Mouse (Mus musculus) thymus, adult 2 months (tissue): ENCODE results near the gene P2ry6. TPM values are rescaled to one million over a fixed set of nuclear protein-coding genes. Genes with fewer than 3 reads are reported as not detected.
A peak's percentile ranks its signal among the peaks of the same experiment; 100 is the strongest.

ENCODE experiments used
- DNase-seq: peaks from one replicate; pipeline ENCODE4 v3.0.0; 2021
- H3K27ac ChIP-seq: fragments of 200-500 bp; 2 replicates; pipeline ENCODE4 v1.5.1; 2012; ENCODE audit warnings: low read length, control low read depth; ENCODE audit not compliant: control insufficient read depth, insufficient read depth
- H3K27me3 ChIP-seq: fragments of 200-500 bp; 2 replicates; pipeline ENCODE4 v1.6.1; 2012; ENCODE audit warnings: mild to moderate bottlenecking, low read length, moderate library complexity, mixed read lengths; ENCODE audit not compliant: control insufficient read depth, insufficient read depth
- H3K36me3 ChIP-seq: fragments of 200-500 bp; 2 replicates; pipeline ENCODE4 v1.6.1; 2012; ENCODE audit warnings: mild to moderate bottlenecking, low read length, moderate library complexity; ENCODE audit not compliant: control insufficient read depth, insufficient read depth
- H3K4me1 ChIP-seq: fragments of 200-500 bp; replicated peaks from 2 replicates; pipeline ENCODE4 v1.6.1; 2012; ENCODE audit warnings: low read length; ENCODE audit not compliant: control insufficient read depth, insufficient read depth
- H3K4me3 ChIP-seq: fragments of 200-500 bp; 2 replicates; pipeline ENCODE4 v1.5.1; 2012; ENCODE audit warnings: mild to moderate bottlenecking, low read length, control low read depth, moderate library complexity; ENCODE audit not compliant: control insufficient read depth, insufficient read depth
- CTCF ChIP-seq: fragments of 200-500 bp; IDR thresholded peaks from 2 replicates; pipeline ENCODE4 v1.5.1; 2012; ENCODE audit warnings: mild to moderate bottlenecking, control low read depth, low read length, moderate library complexity, borderline replicate concordance; ENCODE audit not compliant: control insufficient read depth, poor library complexity, insufficient read depth; ENCODE audit errors: extremely low read depth
- POLR2A ChIP-seq: fragments of 200-500 bp; IDR thresholded peaks from 2 replicates; pipeline ENCODE4 v1.6.1; 2012; ENCODE audit warnings: mild to moderate bottlenecking, low read length, control low read depth, moderate library complexity; ENCODE audit not compliant: control insufficient read depth, poor library complexity, insufficient read depth; ENCODE audit errors: extremely low read depth
- WGBS: fragments of 180-500 bp; shearing (Covaris S2); methylation state at CpG from one replicate; pipeline ENCODE4 v1.1.7; 2018; 5-methylcytosine and 5-hydroxymethylcytosine counted together
- polyA plus RNA-seq: library from polyadenylated mRNA; depleted of rRNA; stranded (reverse); fragments of >200 nt; gene quantifications from 2 replicates; pipeline ENCODE4 v1.2.3, GENCODE M21; 2012

The P2ry6 gene
- polyA plus RNA-seq, 1 experiment: 36.0 TPM

DNA sequence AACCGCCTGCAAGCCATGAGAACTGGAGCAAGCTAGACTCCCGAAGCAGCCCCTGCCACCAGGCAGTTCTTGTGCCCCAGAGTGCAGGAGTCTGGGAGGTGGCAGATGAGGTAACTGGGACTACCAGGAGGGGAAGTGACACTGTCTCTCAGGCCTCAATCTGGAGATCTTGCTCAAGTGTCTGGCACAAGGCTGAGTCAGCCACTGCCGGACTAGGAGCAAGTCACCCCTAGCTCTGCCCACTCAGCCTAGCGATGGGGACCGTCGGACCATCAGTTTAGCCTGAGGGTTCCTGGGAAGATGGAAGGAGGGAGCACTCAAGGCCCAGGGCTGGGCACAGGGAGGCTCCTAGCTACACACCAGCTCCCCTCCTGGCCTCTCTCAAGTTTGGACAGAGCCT lies 10.2 kb downstream of the P2ry6 start:
- Histone ChIP-seq H3K4me3 (no peak overlapping the region), H3K36me3 (no peaks in the 10 kb centered on the region), H3K4me1 (no peaks in the 10 kb centered on the region), H3K27ac (no peak overlapping the region), H3K27me3 (no peaks in the 10 kb centered on the region)
- no peak for DNase-seq
- 81% methylated on average over 6 of the region's 6 CpGs for WGBS
- no peak for TF ChIP-seq CTCF
- no peak for TF ChIP-seq POLR2A

DNA sequence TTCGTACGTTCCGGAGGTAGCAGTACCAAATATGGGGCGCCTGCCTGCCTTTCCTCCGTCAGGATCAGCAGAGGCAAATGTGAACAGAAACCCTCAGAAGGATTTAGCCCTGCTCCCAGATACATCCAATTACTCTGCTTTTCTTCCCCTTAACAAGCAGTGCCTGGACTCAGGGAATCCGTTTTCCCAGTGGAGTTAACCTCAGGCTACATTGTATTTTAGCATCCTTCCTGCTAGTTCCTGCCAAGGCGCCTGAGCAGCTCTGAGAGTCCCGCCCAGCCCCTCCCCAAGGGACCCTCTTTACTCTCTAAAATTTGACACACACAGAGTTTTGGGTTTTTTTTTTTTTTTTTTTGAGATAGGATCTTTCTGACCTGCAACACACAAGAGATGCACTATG lies 11.1 kb downstream of the P2ry6 start:
- no peak for TF ChIP-seq CTCF
- TF ChIP-seq POLR2A: no peak
- 86% methylated on average over 8 of the region's 8 CpGs for WGBS
- H3K4me1 ChIP-seq: no peaks in the 10 kb centered on the region
- no peak for DNase-seq
- H3K4me3 ChIP-seq: no peak overlapping the region
- H3K27ac ChIP-seq: no peak overlapping the region
- H3K27me3 ChIP-seq: no peaks in the 10 kb centered on the region
- H3K36me3 ChIP-seq: no peaks in the 10 kb centered on the region

DNA sequence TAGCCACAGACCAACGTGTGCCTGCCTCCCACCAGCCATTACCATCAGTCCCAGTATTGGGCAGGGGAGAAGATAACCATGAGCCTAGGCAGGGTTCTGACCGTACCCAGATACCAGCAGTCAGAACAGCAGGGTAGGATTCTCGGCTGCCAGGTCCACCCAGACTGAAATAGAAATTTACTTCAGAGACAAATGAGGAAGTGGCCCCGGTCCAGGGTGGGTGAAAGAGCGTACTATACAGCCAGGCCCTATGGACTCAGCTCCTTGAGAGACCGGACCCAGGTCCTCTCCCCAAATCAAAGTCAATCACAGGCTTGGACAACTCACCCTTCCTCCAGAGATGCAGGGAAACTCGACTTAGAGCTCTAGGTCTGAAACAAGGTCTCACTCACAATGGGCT lies 13.3 kb downstream of the P2ry6 start:
- Histone ChIP-seq H3K27ac (peak overlapping the region; percentile 23; the same call in 1 of the 2 replicates), H3K27me3 (no peaks in the 10 kb centered on the region), H3K36me3 (no peaks in the 10 kb centered on the region), H3K4me3 (no peak overlapping the region), H3K4me1 (no peaks in the 10 kb centered on the region)
- TF ChIP-seq CTCF: no peak
- no peak for TF ChIP-seq POLR2A
- no peak for DNase-seq
- 36% methylated on average over 7 of the region's 7 CpGs for WGBS

DNA sequence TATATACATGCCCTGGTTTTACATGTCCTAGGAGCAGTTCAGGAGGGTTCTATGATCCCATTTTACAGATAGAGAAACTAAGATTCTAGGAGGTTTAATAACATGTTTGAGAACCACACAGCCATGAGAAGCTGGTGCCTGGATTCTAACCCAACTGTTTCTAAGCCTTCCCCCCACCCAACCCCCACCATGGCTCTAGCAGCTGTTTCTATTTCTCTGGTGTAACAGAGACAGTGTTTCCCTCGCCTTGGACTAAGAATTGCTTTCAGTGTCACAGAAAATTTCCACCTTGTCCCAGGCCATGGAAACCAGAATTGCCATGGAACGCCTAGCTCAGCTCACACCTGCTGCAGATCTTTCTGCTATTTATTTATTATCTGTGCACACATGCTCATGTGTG lies 14.0 kb downstream of the P2ry6 start:
- TF ChIP-seq POLR2A: no peak
- no peak for TF ChIP-seq CTCF
- Histone ChIP-seq H3K27me3 (no peaks in the 10 kb centered on the region), H3K36me3 (no peaks in the 10 kb centered on the region), H3K4me3 (no peak overlapping the region), H3K27ac (no peak overlapping the region), H3K4me1 (no peaks in the 10 kb centered on the region)
- 84% methylated on average over 2 of the region's 2 CpGs for WGBS
- DNase-seq: no peak

DNA sequence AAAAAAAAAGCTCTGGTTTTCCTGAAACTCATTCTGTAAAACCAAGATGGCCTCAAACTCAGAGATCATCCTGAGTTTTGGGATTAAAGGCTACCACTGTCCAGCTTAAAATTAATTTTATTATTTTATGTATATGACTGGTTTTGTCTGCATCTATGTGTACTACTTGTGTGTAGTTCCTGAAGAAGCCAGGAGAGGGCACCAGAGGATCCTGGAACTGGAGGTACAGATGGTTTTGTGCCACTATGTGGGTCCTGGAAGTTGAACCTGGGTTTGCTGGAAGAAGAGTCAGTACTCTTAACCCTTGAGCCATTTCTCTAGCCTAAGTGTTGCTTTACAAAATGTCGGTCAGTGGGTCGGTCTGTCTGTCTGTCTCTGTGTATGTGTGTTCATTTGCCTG lies 16.0 kb downstream of the P2ry6 start:
- no peaks in the 10 kb centered on the region for H3K27me3 ChIP-seq
- no peak for TF ChIP-seq CTCF
- no peak for TF ChIP-seq POLR2A
- no peaks in the 10 kb centered on the region for H3K4me1 ChIP-seq
- 95% methylated on average over 2 of the region's 2 CpGs for WGBS
- no peak overlapping the region for H3K4me3 ChIP-seq
- H3K36me3 ChIP-seq: no peaks in the 10 kb centered on the region
- DNase-seq: no peak
- H3K27ac ChIP-seq: no peak overlapping the region

DNA sequence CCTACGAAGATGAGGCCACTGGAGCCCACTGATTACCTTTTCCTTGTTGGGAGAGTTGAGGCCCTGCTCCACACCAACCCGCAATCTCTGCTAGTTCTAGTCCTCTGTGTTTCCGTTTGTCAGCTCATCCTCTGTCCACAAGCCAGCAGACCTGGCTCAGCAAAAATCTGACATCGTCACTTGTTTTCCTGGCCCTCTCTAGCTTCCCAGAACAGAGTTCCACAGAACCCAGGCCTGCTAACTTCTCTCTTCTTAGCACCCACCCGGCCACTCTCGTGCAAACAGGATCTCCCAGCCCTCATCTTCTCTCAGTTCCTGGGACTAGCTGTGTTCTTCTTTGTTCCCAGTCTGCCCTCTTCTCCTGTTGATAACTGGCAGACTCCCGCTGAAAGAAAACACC lies 21.8 kb downstream of the P2ry6 start:
- no peak for DNase-seq
- Histone ChIP-seq H3K27ac (no peak overlapping the region), H3K4me3 (no peak overlapping the region), H3K27me3 (no peaks in the 10 kb centered on the region), H3K36me3 (no peaks in the 10 kb centered on the region), H3K4me1 (peaks cover 13% of the 10 kb centered on the region)
- TF ChIP-seq CTCF (no peak), POLR2A (no peak)
- WGBS: 93% methylated on average over 7 of the region's 7 CpGs

DNA sequence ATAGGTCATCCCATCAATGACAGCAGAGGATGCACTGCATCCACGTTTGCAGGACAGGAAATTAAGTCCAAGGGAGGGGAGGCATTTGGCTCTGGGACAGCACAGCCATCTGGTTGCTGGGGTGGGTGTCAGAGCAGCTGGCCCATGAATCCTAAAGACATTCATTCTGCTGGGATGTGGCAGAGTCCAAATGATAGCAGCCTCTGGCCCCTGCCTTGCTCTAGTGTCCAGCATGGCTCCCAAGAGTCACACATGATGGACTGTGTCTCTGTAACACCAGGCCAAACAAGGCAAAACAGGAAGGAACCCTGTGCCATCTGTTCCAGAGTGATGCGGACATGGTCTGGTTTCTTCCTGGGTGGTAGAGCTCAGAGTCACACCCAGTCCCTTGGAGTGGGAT lies 22.5 kb downstream of the P2ry6 start:
- Histone ChIP-seq H3K27ac (no peak overlapping the region), H3K27me3 (no peaks in the 10 kb centered on the region), H3K4me1 (peaks cover 13% of the 10 kb centered on the region), H3K4me3 (no peak overlapping the region), H3K36me3 (no peaks in the 10 kb centered on the region)
- no peak for TF ChIP-seq POLR2A
- TF ChIP-seq CTCF: no peak
- WGBS: 53% methylated on average over 2 of the region's 2 CpGs
- no peak for DNase-seq
